Mouse (Mus musculus) heart, embryonic 14.5 days (tissue): Measurements from ENCODE around the gene Ascl3. TPM values are rescaled to one million over a fixed set of nuclear protein-coding genes. Genes with fewer than 3 reads are reported as not detected.

ENCODE experiments used
- ATAC-seq: fragments of 200-750 bp; cut with Nextera tagmentation; 2 replicates; pipeline ENCODE4 v1.8.0; 2017; ENCODE audit warnings: low read depth, moderate TSS enrichment; ENCODE audit not compliant: insufficient number of reproducible peaks, insufficient read depth, low FRiP score
- H3K27ac ChIP-seq, 2 experiments: fragments of 200-500 bp in 1 of 2; fragments of 300-500 bp in 1 of 2; sonication (generic) in 1 of 2; replicated peaks in 1 of 2; 2 replicates each; pipeline ENCODE4 v1.5.1; 2012 to 2014; ENCODE audit warnings: low read depth in 2 of 2, low read length in 2 of 2, control low read depth in 1 of 2, mild to moderate bottlenecking in 1 of 2, mixed read lengths in 1 of 2; ENCODE audit not compliant: control insufficient read depth in 1 of 2, insufficient read depth in 1 of 2
- H3K27me3 ChIP-seq: fragments of 300-500 bp; sonication (generic); 2 replicates; pipeline ENCODE4 v1.6.1; 2014; ENCODE audit warnings: mild to moderate bottlenecking, low read length, control low read depth; ENCODE audit not compliant: control insufficient read depth, insufficient read depth
- H3K36me3 ChIP-seq: fragments of 300-500 bp; sonication (generic); 2 replicates; pipeline ENCODE4 v1.6.1; 2014; ENCODE audit warnings: mild to moderate bottlenecking, control low read depth, low read length, mixed read lengths; ENCODE audit not compliant: control insufficient read depth, insufficient read depth
- H3K4me1 ChIP-seq, 2 experiments: fragments of 200-500 bp in 1 of 2; fragments of 300-500 bp in 1 of 2; sonication (generic) in 1 of 2; 2 replicates each; pipeline ENCODE4 v1.6.1; 2012 to 2014; ENCODE audit warnings: low read length in 2 of 2, control low read depth in 1 of 2, mixed read lengths in 1 of 2; ENCODE audit not compliant: control insufficient read depth in 2 of 2, insufficient read depth in 2 of 2
- H3K4me2 ChIP-seq: fragments of 300-500 bp; sonication (generic); 2 replicates; pipeline ENCODE4 v1.6.1; 2014; ENCODE audit warnings: mild to moderate bottlenecking, low read length
- H3K4me3 ChIP-seq, 2 experiments: fragments of 200-500 bp in 1 of 2; fragments of 300-500 bp in 1 of 2; sonication (generic) in 1 of 2; 2 replicates each; pipeline ENCODE4 v1.5.1; 2012 to 2014; ENCODE audit warnings: low read length in 2 of 2, mild to moderate bottlenecking in 2 of 2, control low read depth in 1 of 2, low read depth in 1 of 2, moderate library complexity in 1 of 2; ENCODE audit not compliant: control insufficient read depth in 1 of 2, insufficient read depth in 1 of 2
- H3K9ac ChIP-seq: fragments of 300-500 bp; sonication (generic); 2 replicates; pipeline ENCODE4 v1.6.1; 2014; ENCODE audit warnings: mild to moderate bottlenecking, low read length
- H3K9me3 ChIP-seq: fragments of 300-500 bp; sonication (generic); 2 replicates; pipeline ENCODE4 v1.6.1; 2016; ENCODE audit warnings: low read length, control low read depth; ENCODE audit not compliant: control insufficient read depth
- WGBS: fragments of 180-500 bp; shearing (Covaris S2); extraction: QIAGEN DNeasy Blood & Tissue Kit; methylation state at CpG from one replicate; pipeline ENCODE4 v1.1.7; 2014; 5-methylcytosine and 5-hydroxymethylcytosine counted together
- polyA plus RNA-seq: library from polyadenylated mRNA; unstranded; fragments of >200 nt; fragmentation: Nextera tagmentation; extraction: Ambion mirVana; gene quantifications from 2 replicates; pipeline ENCODE4 v1.2.1, GENCODE M21; 2014

The Ascl3 gene
- polyA plus RNA-seq, 1 experiment from 2014 or later = not detected

DNA sequence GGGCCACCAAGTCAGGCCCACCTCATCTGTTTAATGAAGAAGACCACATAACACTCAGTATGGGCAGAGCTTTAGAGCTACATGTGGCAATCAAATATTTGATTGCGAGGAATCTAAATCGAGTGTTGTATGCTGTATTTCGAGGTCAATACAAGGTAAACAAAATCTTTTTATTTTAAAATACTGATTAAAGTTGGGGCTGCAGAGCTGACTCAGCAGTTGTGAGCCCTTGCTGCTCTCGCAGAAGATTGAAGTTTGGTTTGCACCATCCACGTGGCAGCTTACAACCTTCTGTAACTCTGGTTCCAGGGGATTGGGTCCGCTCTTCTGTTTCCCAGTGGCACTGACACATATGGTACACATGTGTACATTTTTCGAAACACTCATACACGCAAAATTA, 22.5 kb upstream of the Ascl3 start:
- WGBS = 90% methylated on average over 8 of the region's 8 CpGs
- Histone ChIP-seq H3K27ac (no peak overlapping the region), H3K9me3 (no peaks in the 10 kb centered on the region), H3K9ac (no peak overlapping the region), H3K4me3 (no peak overlapping the region), H3K4me1 (peaks cover 2 to 17% of the 10 kb centered on the region in 2 experiments; a peak in 3 of 4 replicates), H3K4me2 (no peak overlapping the region), H3K27me3 (no peaks in the 10 kb centered on the region), H3K36me3 (peaks cover 10% of the 10 kb centered on the region; the same call in 1 of the 2 replicates)
- no peak for ATAC-seq

DNA sequence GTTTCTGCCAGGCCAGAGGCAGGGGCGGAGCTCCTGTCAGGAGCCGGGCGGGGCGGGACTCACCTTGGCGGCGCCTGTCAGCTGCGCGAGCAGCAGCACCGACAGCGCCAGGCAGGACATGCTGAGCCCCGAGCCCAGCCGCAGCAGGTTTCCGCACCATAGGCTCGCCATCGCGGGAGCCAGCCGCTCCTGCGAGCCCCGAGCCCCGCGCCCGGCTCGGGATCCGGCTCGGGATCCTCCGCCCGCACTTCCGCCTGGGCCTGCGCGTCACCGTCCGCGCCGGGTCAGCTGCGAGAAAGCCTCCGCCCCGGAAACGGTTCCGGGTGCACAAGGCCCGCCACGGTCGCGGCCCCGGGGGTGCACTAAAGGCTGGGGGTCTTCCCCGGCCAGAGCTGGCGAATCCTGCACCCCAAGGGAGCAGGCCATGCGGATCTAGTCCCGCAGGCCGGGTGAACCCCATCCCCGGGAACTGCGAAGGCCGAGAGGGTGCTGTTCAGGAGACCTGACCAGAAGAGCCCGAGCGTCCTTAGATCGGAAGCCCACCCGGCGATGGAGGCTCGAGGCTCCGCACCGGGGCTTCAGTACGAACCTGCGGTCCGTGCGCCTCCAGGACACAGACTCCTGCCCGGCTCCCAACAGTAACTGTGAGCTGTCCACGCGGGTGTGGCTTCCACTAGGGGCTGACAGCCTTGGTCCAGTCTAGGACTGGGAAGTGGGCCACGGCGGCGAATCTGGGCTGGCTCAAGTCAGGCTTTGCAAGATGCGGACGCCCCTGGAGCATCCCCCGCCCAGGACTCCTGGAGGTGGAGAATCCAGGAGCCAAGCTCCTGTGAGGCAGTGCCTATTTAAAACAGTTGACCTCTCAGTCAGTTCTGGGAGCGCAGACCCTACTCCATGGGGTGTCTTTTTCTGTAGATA, 20.7 kb upstream of the Ascl3 start, which contains the start of gene Tmem9b:
Tmem9b (minus strand) TSS at position 868 of the 918 bp plus-strand sequence.
- H3K4me3 ChIP-seq = peak within 1 kb of the TSS; percentile 81 to 82
- peaks cover 17% of the 10 kb centered on the region; the same call in 1 of the 2 replicates for H3K36me3 ChIP-seq
- under 1% methylated on average over 73 of the region's 74 CpGs for WGBS
- no peaks in the 10 kb centered on the region for H3K9me3 ChIP-seq
- H3K4me2 ChIP-seq = peak within 1 kb of the TSS; percentile 97
- peak; percentile 76 for ATAC-seq
- peaks cover 2 to 17% of the 10 kb centered on the region in 2 experiments; a peak in 3 of 4 replicates for H3K4me1 ChIP-seq
- peak within 1 kb of the TSS; percentile 59 to 83 for H3K27ac ChIP-seq
- H3K27me3 ChIP-seq = no peaks in the 10 kb centered on the region
- H3K9ac ChIP-seq = peak within 1 kb of the TSS; percentile 97

DNA sequence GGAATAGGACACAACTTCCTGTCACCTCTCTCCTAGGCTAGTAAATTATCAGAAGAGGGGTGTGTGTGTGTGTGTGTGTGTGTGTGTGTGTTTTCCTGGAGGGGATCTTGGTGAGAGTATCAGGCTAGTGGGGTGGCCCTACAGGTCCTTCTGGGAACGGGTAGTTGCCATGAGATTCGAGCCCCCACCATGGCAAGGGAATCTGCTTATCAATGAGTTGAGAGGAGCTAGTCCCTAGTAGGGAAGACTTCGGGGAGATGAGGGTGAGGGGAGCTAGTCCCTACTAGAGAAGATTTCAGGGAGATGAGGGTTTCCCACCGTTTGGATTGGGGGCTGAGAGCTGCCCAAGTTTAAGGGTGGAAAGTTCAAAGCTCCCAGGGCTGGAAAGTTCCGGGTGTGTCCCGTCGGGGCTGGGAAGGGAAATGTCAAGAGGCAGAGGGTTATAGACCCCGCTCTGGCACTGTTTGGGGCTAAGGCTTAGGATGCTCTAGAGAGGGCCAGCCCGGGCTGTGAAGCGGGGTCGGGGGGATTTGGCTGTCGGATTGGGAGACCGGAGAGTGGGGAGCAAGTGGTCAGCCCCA, 20.0 kb upstream of the Ascl3 start:
- Histone ChIP-seq H3K36me3 (peaks cover 20% of the 10 kb centered on the region), H3K27ac (peak overlapping the region; percentile 23 to 83; a peak in 3 of 4 replicates), H3K4me1 (peaks cover 2 to 17% of the 10 kb centered on the region in 2 experiments; a peak in 3 of 4 replicates), H3K4me2 (peak overlapping the region; percentile 97), H3K4me3 (peak overlapping the region; percentile 81 to 82), H3K9ac (peak overlapping the region; percentile 97), H3K27me3 (no peaks in the 10 kb centered on the region), H3K9me3 (no peaks in the 10 kb centered on the region)
- under 1% methylated on average over 13 of the region's 13 CpGs for WGBS
- no peak for ATAC-seq

DNA sequence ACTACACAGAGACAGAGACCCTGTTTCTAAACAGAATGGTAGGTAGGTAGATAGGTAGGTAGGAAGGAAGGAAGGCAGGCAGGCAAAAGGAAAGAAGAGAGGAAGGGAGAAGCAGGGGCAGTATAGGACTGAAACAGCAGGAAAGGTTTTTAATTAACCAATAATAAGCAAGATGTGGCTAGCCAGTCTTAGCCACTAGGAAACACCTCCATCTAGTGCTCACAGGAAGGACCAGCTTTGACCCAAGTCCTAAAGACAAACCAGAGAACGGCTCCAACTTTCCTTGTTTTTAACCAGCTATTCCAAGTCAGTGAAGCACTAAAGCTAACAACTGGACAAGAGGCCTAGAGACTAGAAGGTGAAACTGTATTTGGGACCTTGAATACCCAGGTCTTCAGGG, 16.2 kb upstream of the Ascl3 start:
- Histone ChIP-seq H3K27me3 (no peaks in the 10 kb centered on the region), H3K9me3 (no peaks in the 10 kb centered on the region), H3K9ac (no peak overlapping the region), H3K4me3 (no peak overlapping the region), H3K27ac (no peak overlapping the region), H3K4me1 (peaks cover 2 to 9% of the 10 kb centered on the region in 2 experiments; a peak in 3 of 4 replicates), H3K36me3 (peaks cover 47% of the 10 kb centered on the region), H3K4me2 (no peak overlapping the region)
- 52% methylated on average over 1 of the region's 1 CpGs for WGBS
- no peak for ATAC-seq

DNA sequence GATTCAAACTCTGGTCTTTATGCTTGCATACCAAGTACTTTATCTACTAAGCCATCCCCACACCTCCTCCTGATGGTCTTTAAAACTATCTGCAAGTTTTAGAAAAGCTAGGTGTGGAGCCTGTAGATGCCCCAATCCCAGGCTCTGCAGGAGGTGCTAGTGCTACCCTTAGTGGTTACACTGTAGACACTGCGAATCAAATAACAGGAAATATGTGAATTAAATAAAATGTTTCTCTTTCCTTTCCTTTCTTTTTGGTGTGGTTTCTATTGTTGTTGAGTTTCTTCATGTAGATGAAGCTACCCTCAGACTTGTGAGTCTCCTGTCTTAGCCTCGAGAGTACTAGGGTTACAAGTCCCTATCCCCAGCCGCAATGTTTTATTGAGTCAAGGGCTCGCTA, 10.2 kb upstream of the Ascl3 start:
- Histone ChIP-seq H3K36me3 (peaks cover 81% of the 10 kb centered on the region), H3K4me2 (no peak overlapping the region), H3K4me1 (no peaks in the 10 kb centered on the region), H3K4me3 (no peak overlapping the region), H3K9me3 (no peaks in the 10 kb centered on the region), H3K9ac (no peak overlapping the region), H3K27ac (no peak overlapping the region), H3K27me3 (no peaks in the 10 kb centered on the region)
- ATAC-seq = no peak
- 79% methylated on average over 4 of the region's 4 CpGs for WGBS

DNA sequence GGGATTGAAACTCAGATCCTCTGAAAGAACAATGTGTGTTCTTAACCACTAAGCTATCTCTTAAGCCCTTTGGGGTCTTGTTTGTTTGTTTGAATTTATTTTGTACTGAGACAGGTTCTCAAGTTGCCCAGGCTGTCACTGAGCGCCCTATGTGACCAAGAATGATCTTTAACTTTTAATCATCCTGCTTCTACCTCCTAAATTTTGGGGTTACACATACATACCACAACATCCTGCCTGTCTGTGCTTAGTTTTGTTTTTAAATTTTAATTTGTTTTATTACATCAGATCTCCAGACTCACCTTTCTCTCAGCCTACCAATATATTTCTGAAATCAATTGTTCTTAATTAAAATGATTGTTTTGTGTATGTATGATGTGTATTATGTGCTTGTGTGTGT, 9.5 kb upstream of the Ascl3 start:
- H3K4me3 ChIP-seq = no peak overlapping the region
- WGBS = 88% methylated on average over 1 of the region's 1 CpGs
- no peak overlapping the region for H3K9ac ChIP-seq
- H3K36me3 ChIP-seq = peaks cover 82% of the 10 kb centered on the region
- H3K27ac ChIP-seq = no peak overlapping the region
- no peak for ATAC-seq
- H3K27me3 ChIP-seq = no peaks in the 10 kb centered on the region
- no peak overlapping the region for H3K4me2 ChIP-seq
- no peaks in the 10 kb centered on the region for H3K9me3 ChIP-seq
- H3K4me1 ChIP-seq = no peaks in the 10 kb centered on the region

DNA sequence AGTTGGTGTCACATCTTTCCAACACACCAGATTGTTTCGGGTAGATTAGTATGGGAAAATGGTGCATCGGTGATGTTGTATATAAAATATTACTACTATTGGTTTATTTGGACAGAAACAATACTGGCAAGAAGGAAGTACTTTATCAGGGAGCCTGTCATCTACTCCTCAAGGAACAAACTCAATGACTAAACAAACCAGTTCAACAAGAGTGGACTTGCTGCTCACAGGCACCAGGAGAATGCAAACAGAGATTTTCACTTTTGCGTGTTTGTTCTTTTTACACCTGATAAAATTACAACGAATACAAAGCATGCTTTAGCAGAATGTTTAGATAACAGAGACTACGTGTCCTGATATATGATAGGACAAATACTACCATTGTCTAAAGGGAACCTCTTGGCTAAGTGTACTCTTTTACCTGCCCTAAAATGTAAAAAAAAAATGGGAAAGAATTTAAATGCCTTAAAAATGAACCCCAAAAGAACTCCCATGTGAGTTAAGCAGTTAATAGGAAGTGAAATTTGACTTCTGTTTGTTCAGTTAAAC, 8.4 kb upstream of the Ascl3 start:
- no peak overlapping the region for H3K9ac ChIP-seq
- H3K4me1 ChIP-seq = no peaks in the 10 kb centered on the region
- 71% methylated on average over 5 of the region's 5 CpGs for WGBS
- no peak for ATAC-seq
- H3K9me3 ChIP-seq = no peaks in the 10 kb centered on the region
- H3K27ac ChIP-seq = no peak overlapping the region
- H3K4me2 ChIP-seq = no peak overlapping the region
- H3K27me3 ChIP-seq = no peaks in the 10 kb centered on the region
- H3K4me3 ChIP-seq = no peak overlapping the region
- peaks cover 83% of the 10 kb centered on the region for H3K36me3 ChIP-seq
